Mouse (Mus musculus): Measurements from ENCODE around the gene Olfm1.

Gene Olfm1

DNA sequence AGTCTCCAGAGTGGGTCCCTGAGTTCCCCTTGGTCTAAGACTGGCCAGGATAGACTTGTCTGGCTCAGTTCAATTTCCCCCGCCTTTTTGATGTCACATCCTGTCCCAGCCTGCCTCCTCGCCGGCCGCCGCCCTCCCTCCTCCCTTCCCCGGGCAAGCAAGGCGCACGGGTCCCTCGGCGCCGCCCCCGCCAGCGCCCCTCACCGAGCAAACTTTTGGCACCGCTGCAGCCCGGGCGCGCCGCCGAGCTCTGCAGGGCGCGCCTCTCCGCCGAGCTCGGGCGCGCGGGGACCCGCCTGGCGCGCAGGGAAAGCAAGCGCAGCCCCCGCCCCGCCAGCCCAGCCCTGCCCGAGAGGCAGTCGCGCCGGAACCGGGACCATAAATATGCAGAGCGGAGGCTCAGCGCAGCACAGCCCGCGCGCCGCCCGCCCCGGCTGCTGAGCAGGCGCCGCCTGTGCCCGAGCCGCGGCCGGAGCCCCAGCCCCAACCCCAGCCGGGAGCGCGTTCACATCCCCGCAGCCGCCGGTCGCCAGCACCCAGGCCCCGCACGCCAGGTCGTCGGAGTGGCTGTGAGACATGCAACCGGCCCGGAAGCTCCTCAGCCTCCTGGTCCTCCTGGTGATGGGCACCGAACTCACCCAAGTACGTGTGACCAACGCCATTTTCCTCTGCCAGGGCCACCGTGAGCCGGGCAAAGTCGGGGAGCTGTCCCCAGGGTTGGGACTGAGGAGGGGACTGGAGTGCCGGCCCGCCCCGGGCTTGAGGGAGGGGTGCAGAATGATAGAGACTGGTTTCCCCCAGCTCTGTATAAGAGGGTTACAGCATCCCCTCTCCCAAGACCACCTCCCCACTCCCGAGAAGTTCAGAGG, at the start of gene Olfm1:
TSS of gene Olfm1 (plus strand) at position 172 of the 869 bp plus-strand sequence.
- no peak for DNase-seq (ENCODE audit: low spot score in 2 of 2)

DNA sequence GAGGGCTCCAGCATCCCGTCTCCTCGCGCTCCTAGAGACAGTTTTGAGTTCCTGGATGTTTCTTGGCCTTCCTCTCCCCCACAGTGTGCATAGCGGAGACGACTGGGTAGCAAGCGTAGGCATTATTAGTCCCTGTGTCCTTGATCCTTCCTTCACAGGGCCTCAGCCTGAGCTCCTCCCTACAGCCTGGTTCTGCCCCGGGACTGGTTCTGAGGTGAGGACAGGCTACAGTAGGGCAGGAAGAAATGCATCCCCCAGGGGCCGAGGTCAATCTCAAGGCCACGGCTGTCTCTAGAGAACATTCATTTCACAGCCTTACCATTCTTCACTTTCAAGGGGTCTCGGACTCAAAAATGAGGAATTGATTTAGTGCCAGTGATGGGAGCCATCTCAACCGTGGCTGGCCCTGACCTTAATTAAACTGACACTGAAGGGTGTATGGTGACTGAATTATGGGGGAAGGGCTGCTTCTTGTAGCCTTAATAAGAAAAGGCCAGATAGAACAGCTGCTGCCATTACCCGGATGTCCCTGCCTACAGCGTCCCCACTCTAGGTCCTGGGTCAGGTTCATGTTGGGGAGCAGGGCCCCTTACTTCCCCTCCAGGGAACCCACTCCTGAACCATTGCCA, 49.3 kb upstream of the Olfm1 start:
- DNase-seq (ENCODE audit: low spot score in 2 of 2): no peak

DNA sequence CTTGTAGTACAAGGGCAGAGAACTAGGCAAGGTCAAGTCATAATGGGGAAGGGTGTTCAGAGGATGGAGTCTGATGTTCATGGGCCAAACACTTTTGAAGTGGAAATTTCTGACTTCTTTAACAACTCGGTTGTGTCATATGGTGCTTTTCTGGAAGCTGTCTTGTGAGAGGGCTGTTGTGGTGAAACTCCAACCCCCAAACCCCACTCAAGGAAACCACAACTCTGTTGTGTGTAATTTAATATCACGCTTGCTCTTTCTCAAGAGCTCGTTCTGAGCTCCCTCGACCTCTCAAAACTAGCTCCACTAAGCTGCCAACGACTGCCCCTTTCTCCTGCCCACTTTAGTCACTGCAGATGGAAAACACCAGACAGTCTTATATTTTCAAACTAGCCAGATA, 47.1 kb upstream of the Olfm1 start:
- no peak for DNase-seq (ENCODE audit: low spot score in 2 of 2)

DNA sequence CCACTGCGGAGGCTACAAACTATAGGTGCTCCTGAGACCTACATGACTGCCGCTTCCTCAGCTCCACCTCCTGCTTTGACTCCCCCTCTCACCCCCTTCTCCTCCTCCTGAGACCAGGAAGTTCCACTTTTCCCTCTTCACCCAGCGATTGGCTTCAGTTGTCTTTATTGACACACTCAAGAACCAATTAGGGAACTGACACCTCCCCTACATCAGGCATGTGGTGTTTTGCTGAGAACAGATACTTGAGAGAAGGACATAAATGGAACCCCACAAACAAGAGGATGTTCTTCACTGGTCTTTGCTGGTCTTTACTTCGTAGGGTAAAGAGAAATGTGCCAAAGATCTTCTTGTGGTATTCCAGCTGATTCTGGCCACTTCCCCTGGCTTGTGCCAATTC, 46.6 kb upstream of the Olfm1 start:
- DNase-seq (ENCODE audit: low spot score in 2 of 2): no peak

DNA sequence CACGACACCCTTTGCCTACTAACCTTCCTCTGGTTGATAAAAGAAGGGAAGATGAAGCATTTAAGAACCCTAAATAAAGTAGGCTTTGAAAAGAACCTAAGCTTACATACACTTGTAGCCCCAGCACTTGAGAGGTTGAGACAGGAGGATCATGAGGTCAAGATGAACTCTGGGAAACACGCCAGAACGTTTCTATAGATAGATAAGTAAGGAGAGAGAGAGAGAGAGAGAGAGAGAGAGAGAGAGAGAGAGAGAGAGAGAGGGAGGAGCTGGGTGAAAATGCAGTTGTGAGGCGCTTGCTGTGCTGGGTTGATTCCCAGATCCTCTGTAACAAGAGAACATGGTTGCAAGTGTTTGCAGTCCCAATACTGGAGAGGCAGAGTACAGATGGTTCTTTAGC, 46.1 kb upstream of the Olfm1 start:
- DNase-seq (ENCODE audit: low spot score in 2 of 2): no peak

DNA sequence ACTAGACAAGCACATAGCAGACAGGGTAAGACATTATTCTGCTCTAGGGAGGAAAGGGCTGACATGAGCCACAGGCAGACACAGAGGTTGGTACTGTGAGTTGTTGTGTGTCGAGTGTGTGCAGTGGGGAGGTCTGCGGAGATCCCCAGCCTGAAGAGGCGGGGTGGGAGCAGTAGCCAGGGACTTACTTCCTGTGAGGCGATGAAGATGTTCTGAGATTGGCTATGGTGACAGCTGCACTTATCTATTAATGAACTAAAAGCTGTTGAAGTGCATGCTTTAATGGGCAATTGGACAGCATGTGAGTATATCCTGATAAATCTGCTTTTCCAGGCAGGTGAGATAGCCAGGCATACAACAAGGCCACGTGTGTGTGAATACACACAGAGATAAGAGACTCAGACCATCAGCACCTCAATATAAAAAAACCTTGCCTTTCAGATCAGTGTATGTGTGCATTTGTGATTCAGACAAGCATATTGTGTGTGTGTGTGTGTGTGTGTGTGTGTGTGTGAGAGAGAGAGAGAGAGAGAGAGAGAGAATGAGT, 45.5 kb upstream of the Olfm1 start:
- no peak for DNase-seq (ENCODE audit: low spot score in 2 of 2)

DNA sequence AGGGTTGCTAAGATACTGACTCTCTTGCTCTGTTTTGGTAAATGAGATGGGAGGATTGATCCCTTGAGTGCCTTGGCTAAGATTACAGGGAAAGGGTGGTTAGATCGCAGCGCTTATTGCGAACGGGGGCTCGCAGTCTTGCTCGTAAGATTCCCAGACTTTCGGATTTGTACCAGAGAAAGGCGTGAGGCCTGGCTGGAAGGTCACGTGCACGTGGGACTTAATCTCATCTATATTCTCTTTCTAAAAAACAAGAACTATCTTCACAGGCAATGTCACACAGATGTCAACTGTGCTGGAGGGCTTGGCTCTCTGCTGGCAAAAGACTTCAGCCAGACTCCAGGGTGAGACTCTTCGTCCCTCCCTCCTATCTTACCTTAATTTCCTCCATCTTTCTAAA, 43.1 kb upstream of the Olfm1 start:
- DNase-seq (ENCODE audit: low spot score in 2 of 2): no peak

DNA sequence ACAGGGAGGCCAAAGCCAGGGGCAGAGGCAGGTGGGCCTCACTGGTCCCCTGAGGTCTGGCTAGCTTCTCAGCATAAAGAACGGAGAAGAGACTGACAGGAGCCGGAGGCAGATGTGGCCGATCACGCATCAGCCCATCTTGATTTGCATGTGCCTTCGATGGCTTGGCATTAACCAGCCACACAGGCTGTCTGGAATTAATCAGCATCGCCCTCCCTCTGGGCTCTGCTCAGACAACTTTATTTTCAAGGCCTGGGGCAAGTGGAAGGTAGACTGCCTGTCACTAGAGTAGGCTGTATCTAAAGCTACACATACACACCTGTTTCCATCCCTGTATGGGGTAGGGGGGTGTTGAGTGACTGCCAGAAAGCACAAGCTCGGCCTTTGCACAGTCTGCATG, 32.2 kb upstream of the Olfm1 start:
- DNase-seq (ENCODE audit: low spot score in 2 of 2): no peak

DNA sequence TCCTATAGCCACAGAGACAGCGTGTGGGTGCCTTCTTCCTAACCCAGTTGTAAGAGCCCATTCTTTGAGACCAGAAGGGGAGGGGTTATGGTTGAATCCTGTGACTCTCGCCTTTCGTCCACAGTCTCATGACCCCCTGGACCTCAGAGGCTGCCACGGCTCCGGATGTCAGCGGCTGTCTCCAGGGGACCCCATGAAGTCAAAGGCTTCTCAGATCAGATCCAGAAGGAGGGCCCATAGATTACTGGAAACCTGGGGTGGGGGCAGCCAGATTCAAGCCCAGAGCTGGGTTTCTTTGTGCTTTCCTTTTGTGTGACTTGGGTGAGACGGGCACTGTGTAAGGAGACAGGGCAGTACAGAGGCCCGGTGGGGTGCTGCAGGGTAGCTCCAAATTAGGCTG, 27.2 kb upstream of the Olfm1 start:
- DNase-seq (ENCODE audit: low spot score in 2 of 2): no peak

DNA sequence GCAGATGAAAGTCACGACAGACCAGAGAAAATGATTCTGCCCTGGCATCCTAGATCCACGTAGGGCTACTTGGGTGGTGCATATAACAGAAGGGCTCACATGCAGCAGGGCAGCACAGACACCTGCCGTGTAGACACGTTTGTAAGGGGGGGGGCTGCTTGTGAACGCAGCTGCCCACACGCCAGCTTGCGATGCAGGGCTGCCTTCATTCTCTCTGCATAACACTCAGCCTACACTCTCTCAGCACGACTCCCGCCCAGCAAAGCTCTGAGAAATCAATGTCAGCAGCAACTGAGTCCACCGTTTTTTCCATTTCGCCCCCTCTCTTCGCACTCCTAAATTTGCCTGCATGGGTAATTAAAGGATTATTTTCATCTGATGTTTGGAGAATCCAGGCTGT, 23.5 kb upstream of the Olfm1 start:
- DNase-seq (ENCODE audit: low spot score in 2 of 2): no peak

DNA sequence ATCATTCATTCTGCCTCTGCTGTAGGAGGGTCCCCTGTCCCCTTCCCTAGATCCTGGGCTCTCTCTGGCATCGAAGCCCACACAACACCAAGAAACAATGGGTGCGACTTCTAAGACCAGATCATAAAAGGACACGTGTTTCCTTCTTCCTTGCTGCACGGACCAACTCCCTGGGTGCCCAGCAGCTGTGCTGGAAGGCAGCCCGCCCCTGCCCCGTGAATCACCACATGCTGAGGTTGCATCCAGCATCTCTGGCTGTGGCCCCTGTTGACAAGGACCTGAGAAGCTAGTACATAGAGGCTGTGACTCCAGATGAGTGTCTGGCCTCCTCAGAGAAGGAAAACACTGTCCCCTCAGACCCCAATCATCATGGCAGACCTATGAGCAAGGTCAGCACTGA, 20.8 kb upstream of the Olfm1 start:
- no peak for DNase-seq (ENCODE audit: low spot score in 2 of 2)

DNA sequence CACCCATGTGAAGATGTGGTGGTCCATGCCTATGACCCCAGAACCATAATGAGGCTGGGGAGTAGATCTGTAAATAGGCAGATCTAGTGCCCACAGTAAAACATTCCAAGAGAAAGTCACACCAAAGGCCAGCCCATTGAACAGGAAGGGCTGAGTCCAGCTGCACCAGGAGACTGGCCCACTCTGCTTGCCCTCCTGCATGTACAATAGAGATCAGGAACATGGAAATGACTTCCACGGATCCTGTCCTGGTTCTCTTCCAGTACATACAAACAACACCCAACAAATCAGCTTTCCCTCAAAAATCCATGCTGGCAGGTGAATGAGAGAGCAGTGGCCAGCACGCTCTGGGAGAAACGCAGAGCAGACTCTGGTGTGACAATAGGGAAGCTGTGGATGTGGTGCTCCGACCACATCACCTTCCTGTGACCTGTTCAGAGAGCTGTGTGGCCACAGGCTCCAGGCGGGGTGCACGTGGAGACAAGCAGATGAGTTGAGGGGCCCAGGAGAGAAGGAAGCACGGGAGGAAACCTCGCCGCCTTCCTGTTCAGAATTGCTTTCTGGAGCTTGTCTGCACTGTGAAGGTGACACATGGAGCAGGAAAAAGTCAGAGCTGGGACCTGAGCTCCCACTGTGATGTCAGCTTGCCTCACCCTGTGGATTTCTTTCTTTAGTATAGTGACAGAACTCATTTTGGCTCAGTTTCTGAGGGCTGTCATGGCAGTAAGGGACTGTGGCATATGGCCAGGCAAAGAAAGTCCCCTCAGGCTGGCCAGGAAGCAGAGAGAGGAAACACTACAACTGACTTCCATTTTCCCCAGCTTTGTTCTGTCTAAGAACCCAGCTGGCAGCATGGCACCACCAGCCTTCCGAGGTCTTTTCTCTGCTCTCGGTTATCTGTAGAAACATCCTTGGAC, 19.3 kb upstream of the Olfm1 start:
- no peak for DNase-seq (ENCODE audit: low spot score in 2 of 2)

DNA sequence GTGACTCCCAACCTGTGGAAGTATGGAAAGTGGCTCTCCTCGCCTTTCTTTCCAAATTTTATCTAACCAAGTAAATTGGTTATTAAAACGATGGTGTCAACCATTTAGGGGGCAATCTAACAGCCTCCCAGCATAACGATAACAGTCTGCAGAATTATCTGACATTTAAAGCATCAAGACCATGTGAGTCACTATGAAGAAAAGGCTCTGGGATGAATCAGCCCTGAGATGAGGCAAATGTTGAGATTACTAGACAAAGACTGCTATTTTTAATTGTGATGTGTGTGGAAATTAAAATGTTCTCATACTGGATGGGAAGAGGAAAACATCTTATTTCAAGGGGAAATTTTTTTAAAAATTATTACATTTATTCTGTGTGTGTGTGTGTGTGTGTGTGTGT, 18.4 kb upstream of the Olfm1 start:
- no peak for DNase-seq (ENCODE audit: low spot score in 2 of 2)

DNA sequence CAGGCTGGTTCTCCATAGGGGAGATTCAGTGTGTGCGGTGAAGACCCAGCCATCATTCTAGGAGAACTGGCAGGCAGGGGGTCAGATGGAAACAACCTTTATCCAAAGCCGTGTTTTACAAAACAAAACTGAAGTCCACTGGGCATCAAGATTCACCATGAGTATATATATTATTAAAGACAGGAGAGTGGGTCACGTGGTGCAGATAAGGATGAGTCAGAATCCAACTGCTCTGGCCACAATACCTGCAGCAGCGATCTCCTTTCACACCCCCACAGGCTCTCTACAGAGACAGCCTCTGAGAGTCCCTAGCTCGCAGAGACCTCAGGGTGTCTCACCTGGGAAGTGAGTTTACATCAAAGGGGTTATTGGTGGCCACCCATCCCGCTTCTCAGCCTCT, 14.2 kb upstream of the Olfm1 start:
- no peak for DNase-seq (ENCODE audit: low spot score in 2 of 2)

DNA sequence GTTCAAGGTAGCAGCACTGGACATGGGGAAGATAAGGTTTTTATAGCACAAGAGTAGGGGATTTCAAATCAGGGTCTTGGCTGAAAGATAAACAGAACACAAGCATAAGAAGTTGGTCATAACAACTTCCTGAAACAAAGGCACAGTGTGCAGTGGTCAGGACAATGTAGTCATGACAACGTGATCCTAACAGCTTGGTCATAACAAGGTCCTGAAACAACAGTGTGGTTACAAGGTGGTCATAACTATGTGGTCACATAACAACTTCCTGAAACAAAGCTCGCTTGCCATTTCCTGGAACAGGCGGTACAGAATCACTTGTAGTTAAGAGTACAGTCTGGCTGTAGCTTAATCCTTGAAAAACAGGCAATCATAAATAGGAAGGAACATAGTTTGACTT, 12.7 kb upstream of the Olfm1 start:
- DNase-seq (ENCODE audit: low spot score in 2 of 2): no peak

DNA sequence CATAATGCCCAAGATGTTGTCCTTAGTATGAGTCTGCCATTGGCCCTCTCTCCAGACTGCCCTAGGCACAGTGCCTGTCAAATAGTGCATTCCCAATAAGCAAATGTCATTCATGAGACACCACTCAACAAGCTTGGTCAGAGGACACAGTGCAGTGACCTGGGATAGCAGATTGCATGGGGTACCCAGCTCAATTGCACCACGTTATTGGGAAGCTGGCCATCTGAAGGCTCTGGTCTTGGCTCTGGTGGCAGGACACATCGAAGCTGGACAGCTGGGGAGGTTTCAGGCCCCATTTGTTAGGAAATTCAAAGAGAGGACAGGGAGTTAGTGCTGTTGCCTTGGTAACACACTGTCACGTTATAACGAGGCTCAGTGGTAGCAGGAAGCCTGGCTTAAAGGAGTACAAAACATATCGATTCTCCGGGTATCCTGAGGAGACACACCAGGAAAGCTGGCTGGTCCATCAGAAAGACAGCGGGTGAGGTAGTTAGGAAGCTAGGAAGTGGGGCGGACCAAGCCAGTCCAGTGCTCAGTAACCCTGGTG, 4.3 kb upstream of the Olfm1 start:
- DNase-seq (ENCODE audit: low spot score in 2 of 2): no peak

DNA sequence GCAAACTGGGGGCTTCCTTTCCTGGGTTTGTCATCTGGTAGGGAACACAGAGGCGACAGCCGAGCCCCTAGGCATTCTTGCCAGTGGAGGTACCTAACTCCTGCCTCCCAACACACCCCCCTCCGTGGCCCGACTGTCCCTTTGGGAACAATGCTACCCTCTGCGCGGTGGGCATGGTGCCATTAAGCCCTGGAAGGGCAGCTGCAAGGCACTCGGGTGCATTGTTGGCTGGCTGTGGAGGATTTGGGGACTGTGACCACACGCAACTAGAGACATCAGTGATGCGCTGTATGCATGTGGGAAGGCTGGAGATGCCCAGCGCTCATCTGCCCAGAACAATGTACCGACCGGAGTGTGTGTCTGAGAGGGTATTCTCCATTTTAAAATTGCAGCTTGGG, 897 bp downstream of the Olfm1 start:
- no peak for DNase-seq (ENCODE audit: low spot score in 2 of 2)

DNA sequence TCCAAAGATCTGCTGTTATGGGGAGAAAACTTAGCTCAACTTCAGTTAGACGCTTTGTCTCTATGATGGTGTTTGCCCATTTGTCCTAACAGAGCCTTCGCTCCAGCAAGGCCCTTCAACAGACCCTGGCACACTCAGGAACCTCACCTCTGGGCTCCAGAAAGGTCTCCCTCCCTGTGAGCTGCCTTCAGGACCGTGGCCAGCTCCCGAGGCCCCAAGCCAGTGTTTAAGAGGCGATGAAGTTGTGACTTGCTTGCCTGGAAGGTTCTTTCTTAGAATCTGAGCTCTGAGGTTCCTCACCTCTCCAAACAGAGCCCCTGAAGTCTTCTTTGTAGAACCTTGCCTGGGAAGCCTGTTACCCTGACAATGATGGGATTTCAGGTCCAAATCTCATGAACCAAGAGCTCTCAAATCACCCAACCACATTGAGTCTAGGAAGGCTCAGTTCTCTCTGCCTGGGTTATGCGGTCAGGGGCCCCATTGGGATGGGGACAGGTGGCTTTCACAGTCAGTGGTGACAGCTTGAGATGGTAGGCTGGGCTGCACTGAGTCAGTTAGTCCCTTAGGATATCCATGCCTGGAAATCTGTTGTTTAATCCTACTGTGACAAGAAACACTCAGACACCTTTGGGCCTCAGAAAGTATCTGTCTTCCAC, 2.3 kb downstream of the Olfm1 start:
- no peak for DNase-seq (ENCODE audit: low spot score in 2 of 2)

DNA sequence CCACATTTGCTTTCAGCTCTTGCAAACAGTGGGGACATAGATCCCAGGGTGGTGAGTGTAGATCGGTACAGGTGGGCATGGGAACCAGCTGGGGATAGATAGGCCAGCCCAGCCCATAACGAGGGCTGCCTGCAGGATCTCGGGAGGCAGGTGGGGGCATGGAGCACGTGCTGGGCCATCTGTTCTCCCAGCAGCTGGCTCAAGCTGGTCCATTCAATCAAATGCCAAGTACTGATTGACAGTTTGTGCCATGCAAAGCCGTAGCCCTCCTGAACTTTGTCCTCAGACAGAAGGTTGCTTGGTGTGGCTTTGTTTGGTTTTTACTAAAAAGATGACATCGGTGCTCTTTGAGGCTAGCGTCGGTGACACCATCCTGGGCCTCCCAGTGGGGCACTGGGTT, 2.9 kb downstream of the Olfm1 start:
- DNase-seq (ENCODE audit: low spot score in 2 of 2): no peak

DNA sequence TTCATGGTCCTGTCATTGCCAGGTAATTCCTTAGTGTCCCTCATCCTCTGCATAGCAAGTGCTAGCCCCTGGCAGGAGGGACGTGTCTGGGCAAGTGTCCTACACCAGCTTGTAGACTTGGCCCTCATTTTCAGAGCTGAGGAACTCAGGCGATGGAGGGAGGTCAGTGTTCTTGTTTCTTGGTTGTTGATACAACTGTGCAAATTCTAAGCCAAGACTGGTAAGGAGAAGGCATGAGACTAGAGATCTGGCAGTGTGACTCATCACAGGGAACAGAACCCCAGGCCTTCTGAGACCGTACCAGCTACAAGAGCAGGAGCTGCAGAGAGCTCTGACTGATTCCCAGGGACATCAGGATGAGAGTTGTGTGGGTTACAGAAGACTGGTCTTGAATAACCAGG, 8.6 kb downstream of the Olfm1 start:
- DNase-seq (ENCODE audit: low spot score in 2 of 2): no peak

DNA sequence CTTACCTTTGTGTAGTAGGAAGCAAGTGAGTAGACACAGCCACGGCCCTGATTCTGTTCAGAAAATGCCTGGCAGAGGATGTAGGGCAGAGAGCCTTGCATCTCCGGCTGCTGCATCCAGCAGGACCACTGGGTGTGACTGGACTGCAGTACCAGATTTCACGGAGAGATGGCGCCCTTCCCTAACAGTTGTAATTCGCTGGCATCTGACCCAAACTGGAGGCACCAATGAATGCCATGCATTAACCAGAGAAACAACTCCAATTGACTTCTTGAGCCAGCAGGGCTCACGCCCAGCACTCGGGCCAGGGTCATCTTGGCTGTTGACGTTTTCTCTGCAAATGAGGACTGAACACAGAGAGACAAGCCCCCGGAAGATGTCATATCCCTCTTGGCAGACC, 11.4 kb downstream of the Olfm1 start:
- DNase-seq (ENCODE audit: low spot score in 2 of 2): peak; percentile 35 to 73
